Comparison of ENCODE assay signal across 16 mouse cellular contexts in genomic region chr1:134041900-134042299, GRCm38 (mm10). TPM values are rescaled to one million over a fixed set of nuclear protein-coding genes. Genes with fewer than 3 reads are reported as not detected.
DNase-seq lines count a peak whose midpoint lies in the region; ATAC-seq and TF ChIP-seq lines count a peak whose summit lies in the region.
"Had no signal": no experiment of that assay in that cellular context is flagged by ENCODE, and none has a peak within 500 bp of the region (broad histone marks: within the 10 kb centered on the region; RNA-seq: fewer than 3 reads in every experiment).

No protein-coding gene starts in this region.

- 54% methylated on average over 2 of the region's 2 CpGs for WGBS in hindbrain, embryonic 10.5 days
- 34% methylated on average over 2 of the region's 2 CpGs for WGBS in hindbrain, postnatal 0 days
- WGBS in lung, embryonic 15.5 days = 41% methylated on average over 2 of the region's 2 CpGs

- peaks cover 9% of the 10 kb centered on the region for H3K27me3 ChIP-seq in hindbrain, embryonic 10.5 days (ENCODE audit: insufficient read depth, poor library complexity, severe bottlenecking)
- no peaks in the 10 kb centered on the region for H3K27me3 ChIP-seq in hindbrain, postnatal 0 days (ENCODE audit: insufficient read depth, low read length)
- no peaks in the 10 kb centered on the region for H3K27me3 ChIP-seq in lung, embryonic 15.5 days
- H3K27me3 ChIP-seq: heart, embryonic 15.5 days had no signal

- no peak overlapping the region for H3K9ac ChIP-seq in hindbrain, postnatal 0 days (replicated peaks; ENCODE audit: low read length)
- 0 out of 2 replicates have a peak overlapping the region, but pooled peaks have one; percentile 14 for H3K9ac ChIP-seq in lung, embryonic 15.5 days
- H3K9ac ChIP-seq: heart, embryonic 15.5 days; liver, embryonic 12.5 days; midbrain, embryonic 13.5 days had no signal

- peaks cover 39% of the 10 kb centered on the region for H3K4me1 ChIP-seq in hindbrain, embryonic 10.5 days (replicated peaks)
- H3K4me1 ChIP-seq in hindbrain, postnatal 0 days (ENCODE audit: insufficient read depth, low read length) = peaks cover 8% of the 10 kb centered on the region
- H3K4me1 ChIP-seq in lung, embryonic 15.5 days = peaks cover 72% of the 10 kb centered on the region

- intact Hi-C loops in left cerebral cortex, postnatal 4 days (cut with DNase I) = loop anchor here (10.0 kb wide), 1 partner anchor 407 kb away; no protein-coding TSS in a partner anchor

- no peak overlapping the region for H3K4me2 ChIP-seq in hindbrain, postnatal 0 days (ENCODE audit: low read depth, low read length)
- H3K4me2 ChIP-seq in lung, embryonic 15.5 days = peak overlapping the region; percentile 29; the same call in 1 of the 2 replicates
- H3K4me2 ChIP-seq: heart, embryonic 15.5 days; liver, embryonic 12.5 days; midbrain, embryonic 13.5 days had no signal

- no peak for TF ChIP-seq CTCF in hindbrain, postnatal 0 days (IDR thresholded peaks at IDR 0.05; ENCODE audit: low read depth)

- H3K9me3 ChIP-seq in hindbrain, embryonic 10.5 days = no peaks in the 10 kb centered on the region
- no peaks in the 10 kb centered on the region for H3K9me3 ChIP-seq in hindbrain, postnatal 0 days (ENCODE audit: low read length)
- no peaks in the 10 kb centered on the region for H3K9me3 ChIP-seq in lung, embryonic 15.5 days
- H3K9me3 ChIP-seq: heart, embryonic 15.5 days; liver, embryonic 12.5 days; midbrain, embryonic 13.5 days had no signal

- H3K4me3 ChIP-seq in hindbrain, embryonic 10.5 days = no peak overlapping the region
- no peak overlapping the region for H3K4me3 ChIP-seq in hindbrain, postnatal 0 days (ENCODE audit: low read length)
- H3K4me3 ChIP-seq in lung, embryonic 15.5 days = no peak overlapping the region
- H3K4me3 ChIP-seq: heart, embryonic 15.5 days; liver, embryonic 12.5 days; midbrain, embryonic 13.5 days had no signal

- ATAC-seq in hindbrain, postnatal 0 days = no peak
- no peak for ATAC-seq in lung, embryonic 15.5 days (ENCODE audit: borderline replicate concordance, extremely low read depth, low FRiP score, low TSS enrichment)
- ATAC-seq: liver, embryonic 12.5 days; midbrain, embryonic 13.5 days had no signal

- H3K27ac ChIP-seq in hindbrain, embryonic 10.5 days = 0 out of 2 replicates have a peak overlapping the region, but pooled peaks have one; percentile 41
- no peak overlapping the region for H3K27ac ChIP-seq in hindbrain, postnatal 0 days
- H3K27ac ChIP-seq in lung, embryonic 15.5 days = peak overlapping the region; percentile 37
- H3K27ac ChIP-seq: heart, embryonic 15.5 days; liver, embryonic 12.5 days; midbrain, embryonic 13.5 days had no signal

- H3K36me3 ChIP-seq in hindbrain, embryonic 10.5 days = no peaks in the 10 kb centered on the region
- no peaks in the 10 kb centered on the region for H3K36me3 ChIP-seq in hindbrain, postnatal 0 days (ENCODE audit: insufficient read depth, low read length)
- peaks cover 5% of the 10 kb centered on the region; the same call in 1 of the 2 replicates for H3K36me3 ChIP-seq in lung, embryonic 15.5 days
- H3K36me3 ChIP-seq: heart, embryonic 15.5 days; liver, embryonic 12.5 days; midbrain, embryonic 13.5 days had no signal

- DNase-seq in adrenal gland, postnatal 10 days = peak; percentile 60
- no peak for DNase-seq in adrenal gland, adult 18-20 months (ENCODE audit: low spot score in 2 of 2)
- no peak for DNase-seq in hindbrain, embryonic 10.5 days (ENCODE audit: low spot score)
- DNase-seq in hindbrain, postnatal 0 days (ENCODE audit: low spot score) = no peak
- DNase-seq in lung, postnatal 4 days = no peak
- DNase-seq in kidney, postnatal 36 days = peak; percentile 42 to 62
- no peak for DNase-seq in left cerebral cortex, postnatal 4 days
- DNase-seq: cerebellum, adult 9-11 months; gastrocnemius, postnatal 36 days had no signal

RNA-seq across cellular contexts. Expression of gene Fmod, which starts 4.8 kb away (rescaled TPM):
- total RNA-seq in adrenal gland, postnatal 10 days (2021) = 10 to 100 TPM; 17.4 to 22.2 TPM
- 1 to 10 TPM; 6.7 to 9.6 TPM for total RNA-seq in adrenal gland, adult 18-20 months (2021)
- polyA plus RNA-seq in hindbrain, embryonic 10.5 days (2016; fragmentation: Nextera tagmentation; extraction: Ambion mirVana) = 3.6 and 9.8 TPM in 2 replicates
- 10.6 and 16.3 TPM in 2 replicates for total RNA-seq in hindbrain, postnatal 0 days (2014; rRNA removed)
- polyA plus RNA-seq in hindbrain, postnatal 0 days (2015; fragmentation: Nextera tagmentation; extraction: Ambion mirVana) = 17.0 and 21.8 TPM in 2 replicates
- 193 and 195 TPM in 2 replicates for polyA plus RNA-seq in lung, embryonic 15.5 days (2015; fragmentation: Nextera tagmentation; extraction: Ambion mirVana)
- 10 to 100 TPM; 19.0 to 20.0 TPM for total RNA-seq in left cerebral cortex, postnatal 4 days (2021)
- total RNA-seq: hematopoietic stem cell, adult 5-6 weeks; MEL; neutrophil, adult 5-6 weeks had no signal

RNA-seq across cellular contexts. Expression of gene Btg2, which starts 37.0 kb away (rescaled TPM):
- total RNA-seq in adrenal gland, postnatal 10 days (2021) = 10 to 100 TPM; 32.4 to 58.1 TPM
- 10 to 100 TPM; 23.1 to 32.7 TPM for total RNA-seq in adrenal gland, adult 18-20 months (2021)
- polyA plus RNA-seq in hindbrain, embryonic 10.5 days (2016; fragmentation: Nextera tagmentation; extraction: Ambion mirVana) = 100.0 and 117 TPM in 2 replicates
- total RNA-seq in hindbrain, postnatal 0 days (2014; rRNA removed) = 11.2 and 26.1 TPM in 2 replicates
- polyA plus RNA-seq in hindbrain, postnatal 0 days (2015; fragmentation: Nextera tagmentation; extraction: Ambion mirVana) = 13.2 and 14.8 TPM in 2 replicates
- polyA plus RNA-seq in lung, embryonic 15.5 days (2015; fragmentation: Nextera tagmentation; extraction: Ambion mirVana) = 111 and 115 TPM in 2 replicates
- total RNA-seq in left cerebral cortex, postnatal 4 days (2021) = 1 to 10 TPM; 7.9 to 8.1 TPM

Comparison
In these comparisons a context has a peak if more than half of its experiments do, and no peak if none do; other contexts are left out.
1. DNase-seq: peak in adrenal gland, postnatal 10 days (single experiment) and kidney, postnatal 36 days (2 of 2); none in adrenal gland, adult 18-20 months (0 of 2), hindbrain, embryonic 10.5 days (single experiment), hindbrain, postnatal 0 days (single experiment), lung, postnatal 4 days (0 of 2) and left cerebral cortex, postnatal 4 days (single experiment).